In the genomic region with DNA sequence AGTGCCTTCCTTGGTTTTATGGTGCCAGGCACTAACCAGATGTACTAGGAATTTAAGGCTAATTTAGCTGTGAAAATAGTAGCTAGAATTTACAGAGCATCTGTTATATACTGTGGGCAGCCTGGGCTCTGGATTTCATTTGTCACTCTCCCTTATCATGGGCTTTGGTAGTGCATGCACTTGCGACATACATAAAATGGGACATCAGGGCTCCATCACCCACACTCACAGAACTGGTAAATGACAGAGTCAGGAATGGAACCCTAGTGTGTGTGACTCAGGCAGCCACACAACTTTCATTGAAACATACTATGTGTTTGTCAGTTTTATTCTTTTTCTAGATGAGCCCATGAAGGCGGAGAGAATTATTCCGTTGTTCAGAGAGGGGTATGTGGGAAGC, we compare ENCODE assay signal across 25 mouse cellular contexts.
"Had no signal": no experiment of that assay in that cellular context is flagged by ENCODE, and none has a peak within 500 bp of the region (broad histone marks: within the 10 kb centered on the region; RNA-seq: fewer than 3 reads in every experiment).

No protein-coding gene starts in this region.

- H3K27me3 ChIP-seq: heart, embryonic 12.5 days; hindbrain, embryonic 12.5 days; intestine, embryonic 15.5 days had no signal

- ATAC-seq: hindbrain, embryonic 16.5 days; inflammation-experienced regulatory T-cells, adult 6 months; intestine, embryonic 15.5 days; intestine, postnatal 0 days had no signal

- H3K9ac ChIP-seq: forebrain, postnatal 0 days; heart, embryonic 12.5 days; hindbrain, embryonic 12.5 days; hindbrain, embryonic 14.5 days; intestine, embryonic 15.5 days; limb, embryonic 12.5 days had no signal

- H3K9me3 ChIP-seq: heart, embryonic 10.5 days; heart, embryonic 12.5 days; hindbrain, embryonic 10.5 days; hindbrain, embryonic 12.5 days; intestine, embryonic 15.5 days; limb, embryonic 10.5 days; limb, embryonic 12.5 days had no signal

- H3K36me3 ChIP-seq: heart, embryonic 10.5 days; heart, embryonic 12.5 days; hindbrain, embryonic 10.5 days; hindbrain, embryonic 12.5 days; intestine, embryonic 15.5 days; limb, embryonic 10.5 days; limb, embryonic 12.5 days had no signal

- H3K27ac ChIP-seq: heart, embryonic 10.5 days; hindbrain, embryonic 10.5 days; hindbrain, embryonic 12.5 days; hindbrain, embryonic 14.5 days; intestine, embryonic 15.5 days; left cerebral cortex, adult 2 months; limb, embryonic 10.5 days; limb, embryonic 12.5 days had no signal

- DNase-seq: forebrain, postnatal 0 days; gastrocnemius, postnatal 10 days; gastrocnemius, postnatal 25 days; heart, adult 18-20 months; heart, postnatal 10 days; heart, postnatal 4 days; kidney, adult 18-20 months; kidney, adult 8-10 months; kidney, postnatal 10 days; kidney, postnatal 25 days; kidney, postnatal 4 days; layer of hippocampus, adult 9-11 months; liver had no signal

- H3K4me1 ChIP-seq: intestine, embryonic 15.5 days had no signal

- H3K4me2 ChIP-seq: heart, embryonic 12.5 days; hindbrain, embryonic 12.5 days; hindbrain, embryonic 14.5 days; intestine, embryonic 15.5 days; limb, embryonic 12.5 days had no signal

- H3K4me3 ChIP-seq: heart, embryonic 10.5 days; heart, embryonic 12.5 days; hindbrain, embryonic 10.5 days; hindbrain, embryonic 12.5 days; intestine, embryonic 15.5 days; left cerebral cortex, adult 2 months; limb, embryonic 10.5 days; limb, embryonic 12.5 days had no signal
